Mouse (Mus musculus) kidney, embryonic 16.5 days (tissue): ENCODE data around the gene 4930402H24Rik. TPM values are rescaled to one million over a fixed set of nuclear protein-coding genes. Genes with fewer than 3 reads are reported as not detected.

ENCODE experiments used
- ATAC-seq: fragments of 200-750 bp; cut with Nextera tagmentation; 2 replicates; pipeline ENCODE4 v1.8.0; 2017; ENCODE audit warnings: moderate TSS enrichment; ENCODE audit not compliant: low FRiP score, low TSS enrichment
- H3K27ac ChIP-seq: fragments of 300-500 bp; sonication (generic); 2 replicates; pipeline ENCODE4 v1.5.1; 2014; ENCODE audit warnings: low read length
- H3K27me3 ChIP-seq: fragments of 300-500 bp; sonication (generic); 2 replicates; pipeline ENCODE4 v1.6.1; 2014; ENCODE audit warnings: low read length, control low read depth, mixed read lengths; ENCODE audit not compliant: insufficient read depth
- H3K36me3 ChIP-seq: fragments of 300-500 bp; sonication (generic); 2 replicates; pipeline ENCODE4 v1.6.1; 2014; ENCODE audit warnings: low read length, control low read depth, mixed read lengths; ENCODE audit not compliant: insufficient read depth
- H3K4me1 ChIP-seq: fragments of 300-500 bp; sonication (generic); 2 replicates; pipeline ENCODE4 v1.6.1; 2014; ENCODE audit warnings: low read length, control low read depth, mixed read lengths; ENCODE audit not compliant: insufficient read depth
- H3K4me2 ChIP-seq: fragments of 300-500 bp; sonication (generic); replicated peaks from 2 replicates; pipeline ENCODE4 v1.6.1; 2014; ENCODE audit warnings: low read depth, low read length
- H3K4me3 ChIP-seq: fragments of 300-500 bp; sonication (generic); 2 replicates; pipeline ENCODE4 v1.5.1; 2014; ENCODE audit warnings: mild to moderate bottlenecking, low read length
- H3K9ac ChIP-seq: fragments of 300-500 bp; sonication (generic); replicated peaks from 2 replicates; pipeline ENCODE4 v1.6.1; 2014; ENCODE audit warnings: low read length
- H3K9me3 ChIP-seq: fragments of 300-500 bp; sonication (generic); 2 replicates; pipeline ENCODE4 v1.6.1; 2016; ENCODE audit warnings: low read length, control low read depth
- WGBS: fragments of 180-500 bp; shearing (Covaris S2); extraction: QIAGEN DNeasy Blood & Tissue Kit; methylation state at CpG from one replicate; pipeline ENCODE4 v1.1.7; 2014; 5-methylcytosine and 5-hydroxymethylcytosine counted together
- polyA plus RNA-seq: library from polyadenylated mRNA; unstranded; fragments of >200 nt; fragmentation: Nextera tagmentation; extraction: Ambion mirVana; gene quantifications from 2 replicates; pipeline ENCODE4 v1.2.1, GENCODE M21; 2015

The 4930402H24Rik gene
- polyA plus RNA-seq, 1 experiment from 2014 or later = 35.8 TPM

DNA sequence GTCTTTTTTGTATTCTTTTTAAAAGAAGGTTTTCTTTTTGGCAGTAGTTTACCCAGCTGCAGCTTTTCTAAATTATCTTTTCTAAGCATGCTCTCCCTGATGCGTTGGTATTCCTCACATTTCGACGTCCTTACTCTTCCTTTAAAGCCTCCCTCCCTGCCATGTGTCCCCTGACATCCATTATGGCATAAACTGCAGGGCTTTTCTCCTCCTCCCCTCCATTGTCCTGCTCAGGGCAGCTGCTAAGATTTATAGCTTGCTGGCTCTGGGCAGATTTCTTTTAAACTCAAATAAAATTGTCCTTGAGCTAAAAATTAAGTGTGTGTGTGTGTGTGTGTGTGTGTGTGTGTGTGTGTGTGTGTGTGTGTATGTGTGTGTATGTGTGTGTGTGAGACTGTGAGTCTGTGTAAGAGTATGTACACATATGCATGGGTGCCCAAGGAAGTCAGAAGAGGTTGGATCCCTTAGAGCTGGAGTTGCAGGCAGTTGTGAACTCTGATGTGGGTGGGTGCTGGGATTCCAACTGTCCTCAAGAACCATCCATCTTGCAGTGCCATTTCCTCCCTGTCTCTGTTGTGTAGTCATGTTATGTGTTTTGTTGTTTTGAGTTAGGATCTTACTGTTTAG is 10.4 kb upstream of the 4930402H24Rik start:
- no peak overlapping the region for H3K4me2 ChIP-seq
- no peaks in the 10 kb centered on the region for H3K36me3 ChIP-seq
- H3K27me3 ChIP-seq = no peaks in the 10 kb centered on the region
- H3K9ac ChIP-seq = no peak overlapping the region
- no peak overlapping the region for H3K4me3 ChIP-seq
- no peaks in the 10 kb centered on the region for H3K9me3 ChIP-seq
- 6% methylated on average over 3 of the region's 3 CpGs for WGBS
- H3K4me1 ChIP-seq = peaks cover 7% of the 10 kb centered on the region; the same call in 1 of the 2 replicates
- peak overlapping the region; percentile 28 for H3K27ac ChIP-seq
- no peak for ATAC-seq

DNA sequence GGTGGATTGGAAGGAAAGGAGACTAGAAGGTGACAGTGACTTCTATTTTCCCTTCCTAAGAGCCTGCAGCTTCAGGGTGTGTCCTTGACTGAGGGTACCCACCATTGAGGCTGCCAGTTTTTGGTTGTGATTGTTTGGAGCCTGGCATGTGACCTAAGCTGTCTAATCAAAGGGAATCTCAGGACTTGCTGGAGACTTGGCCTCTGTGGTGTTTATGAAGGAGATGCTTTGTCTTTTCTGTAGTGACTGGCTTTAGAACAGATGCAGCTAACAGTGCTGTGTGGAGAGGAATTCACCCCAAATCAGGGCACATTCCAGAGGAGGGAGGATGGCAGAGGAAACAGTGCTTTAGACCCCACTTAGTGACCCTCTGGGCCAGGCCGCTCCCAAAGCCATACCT is 8.7 kb upstream of the 4930402H24Rik start:
- Histone ChIP-seq H3K4me3 (no peak overlapping the region), H3K36me3 (no peaks in the 10 kb centered on the region), H3K9me3 (no peaks in the 10 kb centered on the region), H3K27me3 (no peaks in the 10 kb centered on the region), H3K4me2 (no peak overlapping the region), H3K9ac (no peak overlapping the region), H3K4me1 (peaks cover 7% of the 10 kb centered on the region; the same call in 1 of the 2 replicates), H3K27ac (no peak overlapping the region)
- ATAC-seq = no peak
- 89% methylated on average over 1 of the region's 1 CpGs for WGBS

DNA sequence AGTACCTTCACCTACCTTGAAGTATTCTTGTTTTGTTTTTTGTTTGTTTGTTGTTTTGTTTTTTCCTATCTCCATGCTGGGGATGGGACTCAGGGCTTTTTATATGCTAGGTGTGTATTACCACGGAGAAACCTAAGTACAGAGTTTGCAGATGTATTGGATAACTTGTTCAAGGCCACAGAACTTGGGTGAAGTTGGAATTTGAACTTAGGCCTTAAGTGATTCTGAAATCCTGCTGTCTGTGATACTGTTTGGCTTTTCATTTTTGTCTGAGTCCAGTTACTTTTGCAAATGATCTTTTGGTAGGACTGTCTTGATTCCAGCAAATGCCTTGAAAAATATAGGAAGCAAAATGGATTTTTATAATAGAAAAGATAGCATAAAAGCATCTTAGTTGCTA is 5.5 kb upstream of the 4930402H24Rik start:
- Histone ChIP-seq H3K9ac (no peak overlapping the region), H3K4me1 (peaks cover 14% of the 10 kb centered on the region), H3K4me3 (no peak overlapping the region), H3K36me3 (no peaks in the 10 kb centered on the region), H3K27me3 (no peaks in the 10 kb centered on the region), H3K9me3 (no peaks in the 10 kb centered on the region), H3K4me2 (no peak overlapping the region), H3K27ac (no peak overlapping the region)
- 68% methylated on average over 1 of the region's 1 CpGs for WGBS
- ATAC-seq = no peak

DNA sequence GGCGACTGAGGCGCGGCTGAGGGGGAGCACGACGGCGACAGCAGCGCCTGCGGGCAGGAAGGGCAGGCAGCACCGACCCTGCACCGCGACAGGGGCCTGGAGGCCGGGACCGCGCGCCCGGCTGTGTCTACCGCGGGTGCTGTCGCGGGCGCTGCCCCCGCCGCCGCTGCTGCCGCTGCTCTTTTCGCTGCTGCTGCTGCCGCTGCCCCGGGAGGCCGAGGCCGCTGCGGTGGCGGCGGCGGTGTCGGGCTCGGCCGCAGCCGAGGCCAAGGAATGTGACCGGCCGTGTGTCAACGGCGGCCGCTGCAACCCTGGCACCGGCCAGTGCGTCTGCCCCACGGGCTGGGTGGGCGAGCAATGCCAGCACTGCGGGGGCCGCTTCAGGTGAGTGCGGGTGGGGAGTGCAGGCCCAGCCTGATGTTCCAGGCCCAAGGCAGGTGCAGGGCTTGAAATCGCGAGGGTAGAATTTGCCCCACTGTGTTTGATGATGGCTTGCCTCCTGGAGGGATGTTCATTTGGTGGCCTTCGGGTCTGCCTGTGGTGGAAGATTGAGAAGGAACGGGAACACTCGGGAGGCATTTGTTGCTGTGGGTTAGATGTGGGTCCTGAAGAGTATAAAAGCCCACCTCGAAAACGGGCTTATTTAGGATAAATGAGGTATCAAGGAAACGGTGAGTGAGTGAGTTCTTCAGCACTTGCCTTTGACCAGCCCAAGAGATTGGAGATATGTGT is 544 bp upstream of the 4930402H24Rik start:
- H3K4me1 ChIP-seq = peaks cover 19% of the 10 kb centered on the region
- WGBS = under 1% methylated on average over 42 of the region's 58 CpGs
- H3K36me3 ChIP-seq = no peaks in the 10 kb centered on the region
- no peaks in the 10 kb centered on the region for H3K9me3 ChIP-seq
- peak; percentile 62 for ATAC-seq
- peak overlapping the region; percentile 52; the same call in 1 of the 2 replicates for H3K27ac ChIP-seq
- H3K9ac ChIP-seq = peak overlapping the region; percentile 92
- peak overlapping the region; percentile 86 for H3K4me2 ChIP-seq
- peak overlapping the region; percentile 95 for H3K4me3 ChIP-seq
- H3K27me3 ChIP-seq = no peaks in the 10 kb centered on the region

DNA sequence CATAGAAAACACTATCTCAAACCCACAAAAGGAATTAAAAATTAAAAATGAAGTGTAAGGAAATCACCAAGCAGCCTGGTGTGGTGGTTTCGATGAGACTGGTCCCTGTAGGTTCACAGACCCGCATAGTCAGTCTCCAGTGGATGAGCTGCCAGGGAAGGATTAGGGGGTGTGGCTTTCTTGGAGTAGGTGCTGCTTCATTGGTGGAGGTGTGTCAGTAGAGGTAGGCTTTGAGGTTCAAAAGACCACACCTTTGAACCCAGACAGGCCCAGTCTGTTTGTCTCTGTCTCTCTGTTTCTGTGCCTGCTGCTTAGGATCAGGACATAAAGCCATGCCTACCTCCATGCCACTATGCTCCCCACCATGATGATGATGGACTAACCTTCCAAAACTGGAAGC is 7.4 kb downstream of the 4930402H24Rik start:
- H3K27me3 ChIP-seq = no peaks in the 10 kb centered on the region
- H3K27ac ChIP-seq = no peak overlapping the region
- no peak overlapping the region for H3K4me3 ChIP-seq
- H3K9me3 ChIP-seq = no peaks in the 10 kb centered on the region
- H3K9ac ChIP-seq = no peak overlapping the region
- WGBS = 87% methylated on average over 2 of the region's 2 CpGs
- H3K36me3 ChIP-seq = no peaks in the 10 kb centered on the region
- no peaks in the 10 kb centered on the region for H3K4me1 ChIP-seq
- no peak overlapping the region for H3K4me2 ChIP-seq
- ATAC-seq = no peak

DNA sequence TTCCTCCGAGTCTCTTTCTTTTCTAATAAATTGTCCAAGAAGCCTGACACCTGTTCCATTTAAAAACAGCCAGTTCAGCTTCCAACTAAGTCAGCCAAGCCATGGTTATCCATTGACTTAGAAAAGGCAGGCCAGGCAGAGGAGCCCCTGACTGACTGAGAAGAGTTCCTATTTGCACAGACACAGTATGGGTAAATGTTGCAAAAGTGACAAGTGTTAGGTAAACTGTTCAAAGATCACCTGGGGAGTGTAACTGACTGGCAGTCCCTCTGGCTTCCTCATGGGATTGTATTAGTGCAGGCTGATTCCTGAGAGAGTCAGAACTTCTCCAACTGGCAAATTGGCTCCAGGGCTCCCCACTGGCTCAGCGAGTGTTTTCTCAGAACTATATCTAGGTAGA is 8.3 kb downstream of the 4930402H24Rik start:
- Histone ChIP-seq H3K36me3 (no peaks in the 10 kb centered on the region), H3K4me1 (no peaks in the 10 kb centered on the region), H3K27me3 (no peaks in the 10 kb centered on the region), H3K27ac (no peak overlapping the region), H3K4me2 (no peak overlapping the region), H3K4me3 (no peak overlapping the region), H3K9ac (no peak overlapping the region), H3K9me3 (no peaks in the 10 kb centered on the region)
- WGBS = 77% methylated on average over 2 of the region's 2 CpGs
- ATAC-seq = no peak

DNA sequence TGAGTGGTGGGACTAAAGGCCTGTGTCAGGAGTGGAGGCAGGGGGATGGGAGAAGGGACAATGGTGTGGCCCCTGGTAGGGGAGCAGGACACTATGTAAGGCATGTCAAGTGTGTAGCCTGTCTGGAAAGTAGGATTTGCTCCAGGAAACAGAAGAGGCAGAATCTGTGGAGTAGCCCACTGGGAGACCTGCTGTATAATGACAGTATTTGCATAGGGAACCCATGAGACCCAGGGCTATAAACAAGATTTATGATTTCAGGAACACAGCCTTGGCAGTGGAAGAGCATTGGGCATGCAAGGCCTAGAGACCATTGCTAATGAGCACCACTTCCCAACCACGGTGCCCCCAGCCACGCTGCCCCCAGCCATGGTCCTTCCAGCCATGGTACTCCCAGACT is 9.3 kb downstream of the 4930402H24Rik start:
- H3K27me3 ChIP-seq = no peaks in the 10 kb centered on the region
- H3K27ac ChIP-seq = no peak overlapping the region
- H3K9ac ChIP-seq = no peak overlapping the region
- H3K36me3 ChIP-seq = no peaks in the 10 kb centered on the region
- H3K4me1 ChIP-seq = no peaks in the 10 kb centered on the region
- no peak; the same call in 1 of the 2 replicates for ATAC-seq
- H3K9me3 ChIP-seq = no peaks in the 10 kb centered on the region
- H3K4me3 ChIP-seq = no peak overlapping the region
- 66% methylated on average over 2 of the region's 2 CpGs for WGBS
- no peak overlapping the region for H3K4me2 ChIP-seq

DNA sequence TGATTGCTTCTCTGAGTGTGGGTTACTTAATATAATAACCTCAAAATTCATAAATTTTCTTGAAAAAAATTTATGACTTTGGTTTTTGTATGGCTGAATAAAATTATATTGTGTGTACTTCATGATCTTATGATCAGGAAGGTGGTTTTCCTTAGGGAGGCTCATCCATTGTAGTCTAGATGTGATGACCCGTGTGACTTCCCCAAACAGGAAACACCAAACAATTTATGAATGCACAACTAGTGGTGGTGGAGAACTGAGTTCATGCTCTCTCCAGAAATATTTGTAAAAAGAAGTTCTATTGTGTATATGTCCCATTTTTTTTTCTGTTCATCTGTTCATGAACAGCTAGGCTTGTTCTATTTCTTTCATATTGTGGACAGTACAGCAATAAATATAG is 18.8 kb downstream of the 4930402H24Rik start:
- no peak for ATAC-seq
- no peak overlapping the region for H3K27ac ChIP-seq
- H3K4me2 ChIP-seq = no peak overlapping the region
- no peaks in the 10 kb centered on the region for H3K27me3 ChIP-seq
- no peak overlapping the region for H3K4me3 ChIP-seq
- H3K4me1 ChIP-seq = no peaks in the 10 kb centered on the region
- WGBS = 86% methylated on average over 1 of the region's 1 CpGs
- H3K9me3 ChIP-seq = no peaks in the 10 kb centered on the region
- 0 out of 2 replicates have a peak, but pooled peaks cover 7% of the 10 kb centered on the region for H3K36me3 ChIP-seq
- no peak overlapping the region for H3K9ac ChIP-seq

DNA sequence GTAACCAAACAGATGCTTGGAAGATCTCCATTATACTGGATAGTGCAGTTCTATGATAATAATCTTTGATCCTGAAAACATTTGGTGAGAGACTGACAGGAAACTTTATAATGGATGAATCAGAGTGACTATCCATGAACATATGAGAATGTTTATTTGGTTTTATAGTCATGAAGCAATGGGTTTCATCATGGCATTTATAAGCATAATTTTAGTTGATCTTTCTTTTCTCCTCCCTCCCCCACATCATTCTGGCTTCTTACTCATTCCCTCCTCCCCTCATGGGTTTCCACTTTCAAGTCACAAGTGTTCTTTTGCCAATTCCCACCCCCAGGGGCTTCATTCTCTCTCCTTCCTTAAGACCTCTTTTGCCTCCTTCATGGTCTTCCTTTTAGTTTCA is 19.2 kb downstream of the 4930402H24Rik start:
- no peak overlapping the region for H3K27ac ChIP-seq
- ATAC-seq = no peak

DNA sequence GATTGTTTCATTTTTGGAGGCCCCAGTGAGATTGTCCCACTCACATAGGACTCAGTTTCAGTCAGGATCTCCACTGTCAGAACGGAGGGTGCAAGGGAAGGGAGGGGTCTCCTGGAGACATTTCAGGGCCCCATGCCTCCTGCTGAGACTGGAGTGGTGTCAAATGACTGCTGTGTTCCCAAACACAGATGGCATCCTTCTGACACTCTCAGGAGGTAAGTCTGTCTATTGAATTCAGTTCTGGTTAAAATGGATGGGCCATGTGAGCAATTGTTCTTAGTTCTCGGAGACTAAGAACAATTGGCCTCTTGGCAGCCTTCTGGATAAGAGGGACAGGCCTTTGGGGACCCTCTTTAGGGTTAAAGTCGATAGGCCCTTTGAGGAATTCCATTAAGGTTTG is 28.8 kb downstream of the 4930402H24Rik start:
- no peak overlapping the region for H3K27ac ChIP-seq
- no peaks in the 10 kb centered on the region for H3K4me1 ChIP-seq
- WGBS = 57% methylated on average over 3 of the region's 3 CpGs
- H3K4me3 ChIP-seq = no peak overlapping the region
- H3K9ac ChIP-seq = no peak overlapping the region
- no peaks in the 10 kb centered on the region for H3K27me3 ChIP-seq
- H3K4me2 ChIP-seq = no peak overlapping the region
- H3K36me3 ChIP-seq = no peaks in the 10 kb centered on the region
- ATAC-seq = no peak
- no peaks in the 10 kb centered on the region for H3K9me3 ChIP-seq

More for the DNA sequence above, 19.2 kb downstream of the 4930402H24Rik start:
- no peaks in the 10 kb centered on the region for H3K27me3 ChIP-seq
- H3K9me3 ChIP-seq = no peaks in the 10 kb centered on the region
- H3K9ac ChIP-seq = no peak overlapping the region
- 0 out of 2 replicates have a peak, but pooled peaks cover 7% of the 10 kb centered on the region for H3K36me3 ChIP-seq
- no peak overlapping the region for H3K4me2 ChIP-seq
- H3K4me3 ChIP-seq = no peak overlapping the region
- H3K4me1 ChIP-seq = no peaks in the 10 kb centered on the region
